20 mouse cellular contexts compared by ENCODE assay signal in the genomic region with DNA sequence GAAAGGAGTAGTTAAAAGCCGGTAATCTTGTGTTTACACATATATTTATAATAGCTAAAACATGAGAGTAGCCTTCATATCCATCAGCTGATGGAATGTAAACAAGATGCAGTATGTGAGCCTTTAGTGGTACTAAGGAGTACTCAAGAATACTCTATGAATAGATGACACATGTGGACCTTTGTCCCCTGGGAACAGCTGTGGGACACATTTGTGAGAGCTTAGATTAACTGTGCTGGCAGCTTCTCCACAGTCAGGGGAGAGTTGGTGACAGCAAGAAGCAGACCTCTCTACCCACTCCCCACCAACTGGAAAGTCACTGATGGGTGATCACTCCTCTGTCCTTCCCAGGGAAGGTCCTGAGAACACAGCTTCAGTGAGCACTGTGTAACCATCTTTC. TPM values are rescaled to one million over a fixed set of nuclear protein-coding genes. Genes with fewer than 3 reads are reported as not detected.
DNase-seq lines count a peak whose midpoint lies in the region; ATAC-seq and TF ChIP-seq lines count a peak whose summit lies in the region.
"Had no signal": no experiment of that assay in that cellular context is flagged by ENCODE, and none has a peak within 500 bp of the region (broad histone marks: within the 10 kb centered on the region; RNA-seq: fewer than 3 reads in every experiment).

No protein-coding gene starts in this region.

- TF ChIP-seq EP300 in heart, postnatal 0 days (IDR thresholded peaks at IDR 0.05; ENCODE audit: low read depth): no peak

- WGBS in embryonic facial prominence, embryonic 14.5 days: 83% methylated on average over 1 of the region's 1 CpGs
- WGBS in embryonic facial prominence, embryonic 10.5 days: 93% methylated on average over 1 of the region's 1 CpGs
- 75% methylated on average over 1 of the region's 1 CpGs for WGBS in heart, postnatal 0 days
- WGBS in liver, embryonic 15.5 days (ENCODE audit: insufficient replicate concordance): 79% methylated on average over 1 of the region's 1 CpGs
- 86% methylated on average over 1 of the region's 1 CpGs for WGBS in liver, embryonic 11.5 days

- H3K27ac ChIP-seq in embryonic facial prominence, embryonic 14.5 days (replicated peaks; ENCODE audit: low read depth, low read length): no peak overlapping the region
- H3K27ac ChIP-seq in embryonic facial prominence, embryonic 10.5 days (replicated peaks): no peak overlapping the region
- H3K27ac ChIP-seq in heart, postnatal 0 days (ENCODE audit: low read depth): no peak overlapping the region
- 0 out of 2 replicates have a peak overlapping the region, but pooled peaks have one; percentile 10 for H3K27ac ChIP-seq in liver, embryonic 15.5 days (replicated peaks)
- no peak overlapping the region for H3K27ac ChIP-seq in liver, embryonic 11.5 days (ENCODE audit: low read depth, low read length)
- H3K27ac ChIP-seq: embryonic facial prominence, embryonic 15.5 days; forebrain, embryonic 10.5 days; hindbrain, embryonic 15.5 days had no signal

- TF ChIP-seq CTCF in heart, postnatal 0 days (IDR thresholded peaks at IDR 0.05; ENCODE audit: low read depth): no peak

- DNase-seq in embryonic facial prominence, embryonic 14.5 days (ENCODE audit: low spot score): peak; percentile 49
- DNase-seq in embryonic facial prominence, embryonic 10.5 days (ENCODE audit: low spot score): no peak
- DNase-seq in heart, postnatal 0 days (ENCODE audit: low spot score): peak; percentile 33
- DNase-seq in heart, postnatal 14 days: no peak
- DNase-seq in liver, embryonic 11.5 days (ENCODE audit: low spot score): no peak
- no peak for DNase-seq in layer of hippocampus, postnatal 10 days (ENCODE audit: low spot score in 2 of 2)
- DNase-seq: adrenal gland, adult 2 months; adrenal gland, postnatal 25 days; cerebellum, adult 18-20 months; cerebellum, adult 9-11 months; cerebellum, postnatal 36 days; gastrocnemius, postnatal 36 days; heart, postnatal 36 days had no signal

- no peak overlapping the region for H3K4me3 ChIP-seq in embryonic facial prominence, embryonic 14.5 days (ENCODE audit: low read depth, low read length)
- H3K4me3 ChIP-seq in embryonic facial prominence, embryonic 10.5 days: no peak overlapping the region
- no peak overlapping the region for H3K4me3 ChIP-seq in heart, postnatal 0 days (ENCODE audit: low read depth, low read length)
- H3K4me3 ChIP-seq in liver, embryonic 15.5 days (replicated peaks): no peak overlapping the region
- no peak overlapping the region for H3K4me3 ChIP-seq in liver, embryonic 11.5 days (ENCODE audit: low read depth, low read length)
- H3K4me3 ChIP-seq: embryonic facial prominence, embryonic 15.5 days; erythroblast, embryonic 14.5 days; forebrain, embryonic 10.5 days; hindbrain, embryonic 15.5 days had no signal

- H3K27me3 ChIP-seq in embryonic facial prominence, embryonic 14.5 days (replicated peaks; ENCODE audit: control insufficient read depth, insufficient read depth, low read length): no peaks in the 10 kb centered on the region
- no peaks in the 10 kb centered on the region for H3K27me3 ChIP-seq in embryonic facial prominence, embryonic 10.5 days (replicated peaks; ENCODE audit: low read depth, poor library complexity, severe bottlenecking)
- no peaks in the 10 kb centered on the region for H3K27me3 ChIP-seq in heart, postnatal 0 days (ENCODE audit: control insufficient read depth, insufficient read depth, low read length)
- no peaks in the 10 kb centered on the region for H3K27me3 ChIP-seq in liver, embryonic 15.5 days
- H3K27me3 ChIP-seq in liver, embryonic 11.5 days (replicated peaks; ENCODE audit: control insufficient read depth, insufficient read depth, low read length): no peaks in the 10 kb centered on the region
- H3K27me3 ChIP-seq: embryonic facial prominence, embryonic 15.5 days; heart, embryonic 12.5 days; hindbrain, embryonic 15.5 days had no signal

- peaks cover 19% of the 10 kb centered on the region for H3K36me3 ChIP-seq in embryonic facial prominence, embryonic 14.5 days (ENCODE audit: control insufficient read depth, insufficient read depth, low read length)
- peaks cover 98% of the 10 kb centered on the region for H3K36me3 ChIP-seq in embryonic facial prominence, embryonic 10.5 days (replicated peaks)
- 0 out of 2 replicates have a peak, but pooled peaks cover 11% of the 10 kb centered on the region for H3K36me3 ChIP-seq in heart, postnatal 0 days (replicated peaks; ENCODE audit: control insufficient read depth, insufficient read depth, low read length)
- H3K36me3 ChIP-seq in liver, embryonic 15.5 days (replicated peaks): peaks cover 98% of the 10 kb centered on the region
- peaks cover 24% of the 10 kb centered on the region for H3K36me3 ChIP-seq in liver, embryonic 11.5 days (ENCODE audit: control insufficient read depth, insufficient read depth, low read length)
- H3K36me3 ChIP-seq: hindbrain, embryonic 15.5 days had no signal

- no peak overlapping the region for H3K4me2 ChIP-seq in embryonic facial prominence, embryonic 14.5 days (ENCODE audit: low read depth, low read length)
- no peak overlapping the region for H3K4me2 ChIP-seq in heart, postnatal 0 days (ENCODE audit: low read depth, low read length)
- no peak overlapping the region for H3K4me2 ChIP-seq in liver, embryonic 15.5 days
- no peak overlapping the region for H3K4me2 ChIP-seq in liver, embryonic 11.5 days
- H3K4me2 ChIP-seq: embryonic facial prominence, embryonic 15.5 days; hindbrain, embryonic 15.5 days had no signal

- H3K4me1 ChIP-seq in embryonic facial prominence, embryonic 14.5 days (ENCODE audit: control insufficient read depth, insufficient read depth, low read length): no peaks in the 10 kb centered on the region
- H3K4me1 ChIP-seq in embryonic facial prominence, embryonic 10.5 days: no peaks in the 10 kb centered on the region
- H3K4me1 ChIP-seq in heart, postnatal 0 days (ENCODE audit: control insufficient read depth, insufficient read depth): no peaks in the 10 kb centered on the region; the same call in 1 of the 2 replicates
- peaks cover 53% of the 10 kb centered on the region for H3K4me1 ChIP-seq in liver, embryonic 15.5 days (replicated peaks)
- peaks cover 25% of the 10 kb centered on the region; the same call in 1 of the 2 replicates for H3K4me1 ChIP-seq in liver, embryonic 11.5 days (replicated peaks; ENCODE audit: control insufficient read depth, insufficient read depth, low read length)
- H3K4me1 ChIP-seq: forebrain, embryonic 10.5 days; hindbrain, embryonic 15.5 days had no signal

- intact Hi-C loops in heart, postnatal 14 days (cut with DNase I): no loop called here

- ATAC-seq in embryonic facial prominence, embryonic 14.5 days (ENCODE audit: low read depth): no peak
- no peak for ATAC-seq in heart, postnatal 0 days (ENCODE audit: insufficient read depth, low read depth)
- ATAC-seq in liver, embryonic 15.5 days (ENCODE audit: insufficient read depth): no peak
- ATAC-seq in liver, embryonic 11.5 days (replicated peaks; ENCODE audit: low FRiP score): no peak
- ATAC-seq: forebrain, embryonic 14.5 days had no signal

- no peak overlapping the region for H3K9ac ChIP-seq in embryonic facial prominence, embryonic 14.5 days (ENCODE audit: low read depth, low read length)
- no peak overlapping the region for H3K9ac ChIP-seq in heart, postnatal 0 days (replicated peaks; ENCODE audit: low read depth, low read length)
- H3K9ac ChIP-seq in liver, embryonic 15.5 days: no peak overlapping the region
- no peak overlapping the region for H3K9ac ChIP-seq in liver, embryonic 11.5 days (ENCODE audit: low read depth, low read length)
- H3K9ac ChIP-seq: embryonic facial prominence, embryonic 15.5 days; heart, embryonic 12.5 days; hindbrain, embryonic 15.5 days had no signal

- no peaks in the 10 kb centered on the region for H3K9me3 ChIP-seq in embryonic facial prominence, embryonic 14.5 days (ENCODE audit: control insufficient read depth, low read length)
- no peaks in the 10 kb centered on the region for H3K9me3 ChIP-seq in embryonic facial prominence, embryonic 10.5 days
- H3K9me3 ChIP-seq in heart, postnatal 0 days (replicated peaks; ENCODE audit: control insufficient read depth, low read length): no peaks in the 10 kb centered on the region
- no peaks in the 10 kb centered on the region for H3K9me3 ChIP-seq in liver, embryonic 15.5 days (replicated peaks)
- H3K9me3 ChIP-seq in liver, embryonic 11.5 days (ENCODE audit: control insufficient read depth, low read length): no peaks in the 10 kb centered on the region
- H3K9me3 ChIP-seq: embryonic facial prominence, embryonic 15.5 days; forebrain, embryonic 10.5 days; heart, embryonic 12.5 days; hindbrain, embryonic 15.5 days had no signal

RNA-seq across cellular contexts. Expression of a gene that starts 12.6 kb away (rescaled TPM):
- polyA plus RNA-seq in embryonic facial prominence, embryonic 14.5 days (2014; fragmentation: Nextera tagmentation; extraction: Ambion mirVana): 22.7 and 24.3 TPM in 2 replicates
- 59.8 and 62.4 TPM in 2 replicates for polyA plus RNA-seq in embryonic facial prominence, embryonic 10.5 days (2016; fragmentation: Nextera tagmentation; extraction: Ambion mirVana)
- 1.1 and 2.3 TPM in 2 replicates for total RNA-seq in heart, postnatal 0 days (2014; rRNA removed; ENCODE audit: low replicate concordance)
- polyA plus RNA-seq in heart, postnatal 0 days (2015; fragmentation: Nextera tagmentation; extraction: Ambion mirVana): 4.7 and 5.1 TPM in 2 replicates
- total RNA-seq in heart, postnatal 14 days (2021): under 1 TPM; 0.91 to 0.95 TPM
- 78.9 and 85.1 TPM in 2 replicates for polyA plus RNA-seq in liver, embryonic 15.5 days (2015; fragmentation: Nextera tagmentation; extraction: Ambion mirVana)
- 133 and 139 TPM in 2 replicates for polyA plus RNA-seq in liver, embryonic 11.5 days (2014; fragmentation: Nextera tagmentation; extraction: Ambion mirVana)
- 1 to 10 TPM; 2.9 TPM for total RNA-seq in layer of hippocampus, postnatal 10 days (2021)

RNA-seq across cellular contexts. Expression of a gene that starts 41.6 kb away (rescaled TPM):
- polyA plus RNA-seq in embryonic facial prominence, embryonic 14.5 days (2014; fragmentation: Nextera tagmentation; extraction: Ambion mirVana): 22.1 and 24.6 TPM in 2 replicates
- 53.6 and 56.9 TPM in 2 replicates for polyA plus RNA-seq in embryonic facial prominence, embryonic 10.5 days (2016; fragmentation: Nextera tagmentation; extraction: Ambion mirVana)
- total RNA-seq in heart, postnatal 0 days (2014; rRNA removed; ENCODE audit: low replicate concordance): 0.76 and 9.7 TPM in 2 replicates
- 6.3 and 8.4 TPM in 2 replicates for polyA plus RNA-seq in heart, postnatal 0 days (2015; fragmentation: Nextera tagmentation; extraction: Ambion mirVana)
- 1 to 10 TPM; 2.6 TPM for total RNA-seq in heart, postnatal 14 days (2021)
- 3.8 and 4.2 TPM in 2 replicates for polyA plus RNA-seq in liver, embryonic 15.5 days (2015; fragmentation: Nextera tagmentation; extraction: Ambion mirVana)
- 17.9 and 19.1 TPM in 2 replicates for polyA plus RNA-seq in liver, embryonic 11.5 days (2014; fragmentation: Nextera tagmentation; extraction: Ambion mirVana)
- 10 to 100 TPM; 11.2 to 13.1 TPM for total RNA-seq in layer of hippocampus, postnatal 10 days (2021)

Comparison
In these comparisons a context has a peak if more than half of its experiments do, and no peak if none do; other contexts are left out.
1. DNase-seq: peak in embryonic facial prominence, embryonic 14.5 days (single experiment) and heart, postnatal 0 days (single experiment); none in embryonic facial prominence, embryonic 10.5 days (single experiment), heart, postnatal 14 days (0 of 2), liver, embryonic 11.5 days (single experiment) and layer of hippocampus, postnatal 10 days (0 of 2).